Mouse (Mus musculus) E14TG2a.4 (cell line): ENCODE results near the gene Sptbn4.

Source experiments
- CTCF ChIP-seq: conservative IDR thresholded peaks from 2 replicates; pipeline ENCODE4 v1.5.1; 2014; ENCODE audit warnings: low read length
- NANOG ChIP-seq: IDR thresholded peaks from 2 replicates; pipeline ENCODE4 v1.6.1; 2014; ENCODE audit warnings: borderline replicate concordance, low read length, mixed read lengths
- POU5F1 ChIP-seq: IDR thresholded peaks from 2 replicates; pipeline ENCODE4 v1.6.1; 2014; ENCODE audit warnings: low read length, borderline replicate concordance

DNA sequence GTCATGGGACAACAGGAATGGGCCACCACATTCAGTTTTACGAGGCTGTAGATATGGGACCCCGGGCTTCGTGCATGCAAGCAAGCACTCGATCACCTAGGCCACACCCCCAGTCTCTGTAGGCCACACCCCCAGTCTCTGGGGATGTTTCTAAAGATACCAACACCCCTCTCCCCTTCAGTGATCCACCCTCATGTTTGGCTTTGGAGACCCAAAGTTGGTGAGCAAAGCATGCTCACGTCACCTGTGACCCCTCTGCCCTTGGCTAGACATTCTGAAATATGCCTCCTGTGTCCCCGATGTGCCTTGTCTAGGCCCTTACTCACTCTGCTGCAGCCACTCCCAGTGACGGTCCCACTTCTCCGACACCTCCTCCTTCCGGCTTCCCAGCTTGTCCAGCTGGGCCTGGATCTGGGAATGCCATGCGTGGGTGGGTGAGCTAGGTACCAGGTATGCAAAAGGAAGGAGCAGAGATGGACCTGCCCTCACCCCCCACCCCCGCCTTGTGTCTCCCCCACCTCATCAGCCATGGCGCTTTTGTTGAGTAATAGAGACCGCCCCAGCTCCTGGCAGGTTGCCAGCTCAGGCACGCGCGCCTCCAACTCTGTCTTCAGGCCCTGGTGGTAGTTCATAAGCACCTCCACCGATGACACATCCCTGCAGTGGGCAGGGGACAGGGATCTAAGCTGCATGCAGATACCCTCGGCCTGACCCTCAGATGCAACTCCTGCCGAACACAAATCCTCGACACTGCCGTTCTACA, 81.2 kb downstream of the Sptbn4 start:
- TF ChIP-seq CTCF (no peak), POU5F1 (no peak), NANOG (no peak)
